Mouse (Mus musculus) testis, adult 2 months (tissue): ENCODE data around the gene Prdm16. TPM values are rescaled to one million over a fixed set of nuclear protein-coding genes. Genes with fewer than 3 reads are reported as not detected.

Experiments
- H3K27ac ChIP-seq: fragments of 200-500 bp; 2 replicates; pipeline ENCODE4 v1.5.1; 2012; ENCODE audit warnings: low read depth, low read length; ENCODE audit not compliant: control insufficient read depth, insufficient read depth
- H3K27me3 ChIP-seq: fragments of 200-500 bp; 2 replicates; pipeline ENCODE4 v1.6.1; 2012; ENCODE audit warnings: mild to moderate bottlenecking, low read length, moderate library complexity; ENCODE audit not compliant: control insufficient read depth, insufficient read depth
- H3K36me3 ChIP-seq: fragments of 200-500 bp; 2 replicates; pipeline ENCODE4 v1.6.1; 2012; ENCODE audit warnings: mild to moderate bottlenecking, low read length; ENCODE audit not compliant: control insufficient read depth, insufficient read depth
- H3K4me1 ChIP-seq: fragments of 200-500 bp; 2 replicates; pipeline ENCODE4 v1.6.1; 2012; ENCODE audit warnings: low read length; ENCODE audit not compliant: control insufficient read depth, insufficient read depth
- H3K4me3 ChIP-seq: fragments of 200-500 bp; 2 replicates; pipeline ENCODE4 v1.5.1; 2012; ENCODE audit warnings: low read depth, mild to moderate bottlenecking, low read length, moderate library complexity, mixed read lengths; ENCODE audit not compliant: control insufficient read depth
- CTCF ChIP-seq: fragments of 200-500 bp; IDR thresholded peaks from 2 replicates; pipeline ENCODE4 v1.5.1; 2012; ENCODE audit warnings: low read depth, mild to moderate bottlenecking, inconsistent platforms, low read length, moderate library complexity; ENCODE audit not compliant: control insufficient read depth, insufficient read depth, insufficient replicate concordance
- POLR2A ChIP-seq: fragments of 200-500 bp; IDR thresholded peaks from 2 replicates; pipeline ENCODE4 v1.6.1; 2012; ENCODE audit warnings: low read depth, mild to moderate bottlenecking, inconsistent platforms, low read length, moderate library complexity; ENCODE audit not compliant: control insufficient read depth
- polyA plus RNA-seq: library from polyadenylated mRNA; depleted of rRNA; stranded (reverse); fragments of >200 nt; gene quantifications from 2 replicates; pipeline ENCODE4 v1.2.3, GENCODE M21; 2012; rRNA removed

The Prdm16 gene
- polyA plus RNA-seq: 3.0 and 3.4 TPM in 2 replicates

GRCm38 (mm10) chr4:154636721-154637311 is at the start of gene Prdm16:
Prdm16 (minus strand) TSS chr4:154636873.
- Histone ChIP-seq H3K27ac (no peak within 1 kb of the TSS), H3K27me3 (peaks cover 17% of the 10 kb centered on the region), H3K36me3 (no peaks in the 10 kb centered on the region), H3K4me1 (peaks cover 29% of the 10 kb centered on the region), H3K4me3 (peak within 1 kb of the TSS; percentile 47)
- TF ChIP-seq POLR2A: no peak
- no peak for TF ChIP-seq CTCF

- TF ChIP-seq POLR2A (no peak), CTCF (no peak)
- H3K27ac ChIP-seq: no peak overlapping the region
- H3K27me3 ChIP-seq: no peaks in the 10 kb centered on the region
Observed at GRCm38 (mm10) chr4:154683068-154683752, 46.5 kb upstream of the Prdm16 start.

GRCm38 (mm10) chr4:154682311-154682710 is 45.6 kb upstream of the Prdm16 start:
- no peak overlapping the region for H3K27ac ChIP-seq
- no peaks in the 10 kb centered on the region for H3K4me1 ChIP-seq
- H3K27me3 ChIP-seq: no peaks in the 10 kb centered on the region
- H3K36me3 ChIP-seq: no peaks in the 10 kb centered on the region
- H3K4me3 ChIP-seq: no peak overlapping the region
- TF ChIP-seq POLR2A: no peak
- no peak for TF ChIP-seq CTCF

More at GRCm38 (mm10) chr4:154683068-154683752, 46.5 kb upstream of the Prdm16 start:
- Histone ChIP-seq H3K4me3 (no peak overlapping the region), H3K4me1 (no peaks in the 10 kb centered on the region), H3K36me3 (no peaks in the 10 kb centered on the region)

GRCm38 (mm10) chr4:154675441-154676000 is 38.8 kb upstream of the Prdm16 start:
- H3K27ac ChIP-seq: no peak overlapping the region
- TF ChIP-seq CTCF: no peak
- no peak for TF ChIP-seq POLR2A
- H3K4me1 ChIP-seq: no peaks in the 10 kb centered on the region; the same call in 1 of the 2 replicates
- H3K27me3 ChIP-seq: no peaks in the 10 kb centered on the region
- no peak overlapping the region for H3K4me3 ChIP-seq
- no peaks in the 10 kb centered on the region for H3K36me3 ChIP-seq

- Histone ChIP-seq H3K27ac (no peak overlapping the region), H3K27me3 (no peaks in the 10 kb centered on the region), H3K4me3 (no peak overlapping the region), H3K36me3 (no peaks in the 10 kb centered on the region), H3K4me1 (no peaks in the 10 kb centered on the region; the same call in 1 of the 2 replicates)
- TF ChIP-seq CTCF (no peak), POLR2A (no peak)
Observed at GRCm38 (mm10) chr4:154674966-154675365, 38.3 kb upstream of the Prdm16 start.

- H3K36me3 ChIP-seq: no peaks in the 10 kb centered on the region
- no peak overlapping the region for H3K27ac ChIP-seq
- no peaks in the 10 kb centered on the region; the same call in 1 of the 2 replicates for H3K4me1 ChIP-seq
- no peaks in the 10 kb centered on the region for H3K27me3 ChIP-seq
- TF ChIP-seq CTCF (peak; percentile 73; the same call in 1 of the 2 replicates), POLR2A (no peak)
- H3K4me3 ChIP-seq: no peak overlapping the region
Observed at GRCm38 (mm10) chr4:154674541-154674940, 37.9 kb upstream of the Prdm16 start.

- TF ChIP-seq POLR2A: no peak
- TF ChIP-seq CTCF: no peak
- no peaks in the 10 kb centered on the region for H3K27me3 ChIP-seq
- H3K36me3 ChIP-seq: no peaks in the 10 kb centered on the region
- H3K4me1 ChIP-seq: no peaks in the 10 kb centered on the region; the same call in 1 of the 2 replicates
- H3K27ac ChIP-seq: no peak overlapping the region
- no peak overlapping the region for H3K4me3 ChIP-seq
Observed at GRCm38 (mm10) chr4:154673986-154674385, 37.3 kb upstream of the Prdm16 start.
